ENCODE assay signal across 16 mouse cellular contexts in genomic region chr6:127044909-127045308, GRCm38 (mm10). TPM values are rescaled to one million over a fixed set of nuclear protein-coding genes. Genes with fewer than 3 reads are reported as not detected.
DNase-seq lines count a peak whose midpoint lies in the region; ATAC-seq and TF ChIP-seq lines count a peak whose summit lies in the region.
"Had no signal": no experiment of that assay in that cellular context is flagged by ENCODE, and none has a peak within 500 bp of the region (broad histone marks: within the 10 kb centered on the region; RNA-seq: fewer than 3 reads in every experiment).

No protein-coding gene starts in this region.

- no peaks in the 10 kb centered on the region for H3K9me3 ChIP-seq in heart, embryonic 15.5 days (replicated peaks)
- no peaks in the 10 kb centered on the region for H3K9me3 ChIP-seq in limb, embryonic 14.5 days (ENCODE audit: control insufficient read depth, low read length)
- no peaks in the 10 kb centered on the region for H3K9me3 ChIP-seq in limb, embryonic 10.5 days (replicated peaks)
- H3K9me3 ChIP-seq: heart, embryonic 10.5 days had no signal

- H3K4me2 ChIP-seq in heart, embryonic 15.5 days = 0 out of 2 replicates have a peak overlapping the region, but pooled peaks have one; percentile 3
- no peak overlapping the region for H3K4me2 ChIP-seq in limb, embryonic 14.5 days (replicated peaks; ENCODE audit: low read depth, low read length, severe bottlenecking)

- CTCF ChIA-PET in Patski (lab: Charles Lee) = interaction anchor here (1.0 to 2.1 kb wide), 2 partner anchors 9 to 50 kb away, joined by 4 to 5 read pairs; no protein-coding TSS in a partner anchor

- in situ Hi-C loops in Patski (cut with MboI; ENCODE audit: low pct_unique_long_range_greater_than_20kb) = no loop called here

- no peak for ATAC-seq in heart, embryonic 15.5 days (replicated peaks; ENCODE audit: insufficient number of reproducible peaks, insufficient read depth, low FRiP score, low read depth)
- 0 out of 2 replicates have a peak, but pooled peaks have one; percentile 57 for ATAC-seq in limb, embryonic 14.5 days (ENCODE audit: low FRiP score, low read depth)
- peak; percentile 60 for ATAC-seq in Patski

- no peak for DNase-seq in heart, adult 9 months (ENCODE audit: low spot score in 2 of 2)
- DNase-seq in limb, embryonic 14.5 days (ENCODE audit: low spot score) = peak; percentile 59
- no peak for DNase-seq in limb, embryonic 10.5 days (ENCODE audit: low spot score)
- peak; percentile 19 for DNase-seq in 3134 (ENCODE audit: extremely low read depth, insufficient read length, low spot score)
- DNase-seq in Patski (ENCODE audit: low read depth, low spot score) = peak; percentile 37
- DNase-seq in layer of hippocampus, adult 2 months (ENCODE audit: low spot score in 2 of 2) = no peak
- no peak for DNase-seq in B cell, adult 2 months
- DNase-seq: adrenal gland, postnatal 14 days; gastrocnemius, adult 2 months; kidney, adult 2 months; right cerebral cortex, postnatal 25 days had no signal

- WGBS in heart, embryonic 15.5 days = 22% methylated on average over 6 of the region's 6 CpGs
- 58% methylated on average over 6 of the region's 6 CpGs for WGBS in limb, embryonic 14.5 days
- WGBS in limb, embryonic 10.5 days = 65% methylated on average over 6 of the region's 6 CpGs

- H3K4me3 ChIP-seq in heart, embryonic 15.5 days = no peak overlapping the region
- no peak overlapping the region for H3K4me3 ChIP-seq in limb, embryonic 14.5 days (replicated peaks; ENCODE audit: low read length)
- H3K4me3 ChIP-seq in limb, embryonic 10.5 days = no peak overlapping the region
- H3K4me3 ChIP-seq in layer of hippocampus, adult 2 months = no peak overlapping the region
- H3K4me3 ChIP-seq: gastrocnemius, adult 2 months; heart, embryonic 10.5 days had no signal

- no peak overlapping the region for H3K27ac ChIP-seq in heart, embryonic 15.5 days
- no peak overlapping the region for H3K27ac ChIP-seq in limb, embryonic 14.5 days (replicated peaks; ENCODE audit: low read depth, low read length)
- H3K27ac ChIP-seq in limb, embryonic 10.5 days = no peak overlapping the region
- no peak overlapping the region for H3K27ac ChIP-seq in layer of hippocampus, adult 2 months
- H3K27ac ChIP-seq: gastrocnemius, adult 2 months; heart, embryonic 10.5 days; liver, embryonic 14.5 days had no signal

- H3K36me3 ChIP-seq in heart, embryonic 15.5 days = no peaks in the 10 kb centered on the region
- H3K36me3 ChIP-seq in limb, embryonic 14.5 days (ENCODE audit: control insufficient read depth, insufficient read depth, low read length) = no peaks in the 10 kb centered on the region
- H3K36me3 ChIP-seq in limb, embryonic 10.5 days = no peaks in the 10 kb centered on the region
- H3K36me3 ChIP-seq: heart, embryonic 10.5 days had no signal

- H3K27me3 ChIP-seq in heart, embryonic 15.5 days = no peaks in the 10 kb centered on the region
- H3K27me3 ChIP-seq in limb, embryonic 14.5 days (ENCODE audit: control insufficient read depth, insufficient read depth, low read length) = no peaks in the 10 kb centered on the region
- H3K27me3 ChIP-seq in limb, embryonic 10.5 days (ENCODE audit: low read depth, poor library complexity, severe bottlenecking) = no peaks in the 10 kb centered on the region
- no peaks in the 10 kb centered on the region for H3K27me3 ChIP-seq in Patski

- TF ChIP-seq CTCF in Patski (IDR thresholded peaks at IDR 0.05) = no peak
- no peak for TF ChIP-seq CTCF in layer of hippocampus, adult 2 months (conservative IDR thresholded peaks at IDR 0.05)

- no peak overlapping the region for H3K9ac ChIP-seq in heart, embryonic 15.5 days
- H3K9ac ChIP-seq in limb, embryonic 14.5 days (ENCODE audit: low read depth, low read length, severe bottlenecking) = no peak overlapping the region
- H3K9ac ChIP-seq: liver, embryonic 14.5 days had no signal

- no peak for TF ChIP-seq POLR2A in limb, embryonic 14.5 days (IDR thresholded peaks at IDR 0.05; ENCODE audit: borderline replicate concordance, extremely low read depth, insufficient read depth, insufficient read length)

- POLR2A ChIA-PET in Patski (lab: Charles Lee) = no interaction called here

- H3K4me1 ChIP-seq in heart, embryonic 15.5 days (replicated peaks) = peaks cover 10% of the 10 kb centered on the region
- H3K4me1 ChIP-seq in limb, embryonic 14.5 days (ENCODE audit: control insufficient read depth, insufficient read depth, low read length) = peaks cover 3% of the 10 kb centered on the region; the same call in 1 of the 2 replicates
- H3K4me1 ChIP-seq in limb, embryonic 10.5 days = peaks cover under 1% of the 10 kb centered on the region; the same call in 1 of the 2 replicates

RNA-seq across cellular contexts. Expression of gene Fgf23, which starts 27.8 kb away (rescaled TPM):
- 0.24 TPM in 2 replicates for polyA plus RNA-seq in heart, embryonic 15.5 days (2015; fragmentation: Nextera tagmentation; extraction: Ambion mirVana)
- 0.17 and 0.24 TPM in 2 replicates for polyA plus RNA-seq in limb, embryonic 14.5 days (2012; rRNA removed)
- not detected in 2 replicates for polyA plus RNA-seq in limb, embryonic 14.5 days (2014; fragmentation: Nextera tagmentation; extraction: Ambion mirVana)
- not detected in 2 replicates for polyA plus RNA-seq in limb, embryonic 10.5 days (2016; fragmentation: Nextera tagmentation; extraction: Ambion mirVana)
- polyA plus RNA-seq in Patski (2021) = 0.08 TPM
- total RNA-seq in layer of hippocampus, adult 2 months (2021) = under 1 TPM; 0.25 to 0.46 TPM
- total RNA-seq: adrenal gland, postnatal 14 days; gastrocnemius, adult 2 months; neutrophil, adult 5-6 weeks had no signal
- polyA plus RNA-seq: kidney, adult 2 months; liver, embryonic 14.5 days had no signal

RNA-seq across cellular contexts. Expression of gene Fgf6, which starts 29.5 kb away (rescaled TPM):
- polyA plus RNA-seq in heart, embryonic 15.5 days (2015; fragmentation: Nextera tagmentation; extraction: Ambion mirVana) = 0.08 and 0.11 TPM in 2 replicates
- polyA plus RNA-seq in limb, embryonic 14.5 days (2012; rRNA removed) = 2.8 and 2.9 TPM in 2 replicates
- polyA plus RNA-seq in limb, embryonic 14.5 days (2014; fragmentation: Nextera tagmentation; extraction: Ambion mirVana) = 2.3 and 2.5 TPM in 2 replicates
- not detected in 2 replicates for polyA plus RNA-seq in limb, embryonic 10.5 days (2016; fragmentation: Nextera tagmentation; extraction: Ambion mirVana)
- polyA plus RNA-seq in Patski (2021) = not detected
- total RNA-seq in layer of hippocampus, adult 2 months (2021) = not detected
- total RNA-seq: adrenal gland, postnatal 14 days; left cerebral cortex, adult 18-20 months; neutrophil, adult 5-6 weeks had no signal
- polyA plus RNA-seq: liver, embryonic 14.5 days had no signal

Comparison
In these comparisons a context has a peak if more than half of its experiments do, and no peak if none do; other contexts are left out.
1. DNase-seq: peak in limb, embryonic 14.5 days (single experiment), 3134 (single experiment) and Patski (single experiment); none in heart, adult 9 months (0 of 2), limb, embryonic 10.5 days (single experiment), layer of hippocampus, adult 2 months (0 of 2) and B cell, adult 2 months (0 of 2).